Mouse (Mus musculus) midbrain, postnatal 0 days (tissue): ENCODE measurements around the gene Gm21943. TPM values are rescaled to one million over a fixed set of nuclear protein-coding genes. Genes with fewer than 3 reads are reported as not detected.
"Not testable (repeated sequence)": the region's sequence is repeated elsewhere in the genome, so short reads cannot be mapped to it uniquely, and the experiment has no call there.

Experiments
- ATAC-seq: fragments of 200-750 bp; cut with Nextera tagmentation; 2 replicates; pipeline ENCODE4 v1.8.0; 2017; ENCODE audit warnings: moderate number of reproducible peaks, mild to moderate bottlenecking, moderate TSS enrichment, moderate library complexity; ENCODE audit not compliant: low FRiP score
- DNase-seq: peaks from one replicate; pipeline ENCODE4 v3.0.0-alpha.2; 2015; ENCODE audit warnings: low spot score
- H3K27ac ChIP-seq: fragments of 300-500 bp; sonication (generic); 2 replicates; pipeline ENCODE4 v1.5.1; 2014; ENCODE audit warnings: low read depth, mild to moderate bottlenecking, low read length, mixed read lengths
- H3K27me3 ChIP-seq: fragments of 300-500 bp; sonication (generic); 2 replicates; pipeline ENCODE4 v1.6.1; 2014; ENCODE audit warnings: low read length, control low read depth, mixed read lengths; ENCODE audit not compliant: insufficient read depth
- H3K36me3 ChIP-seq: fragments of 300-500 bp; sonication (generic); 2 replicates; pipeline ENCODE4 v1.6.1; 2014; ENCODE audit warnings: low read length, control low read depth, mixed read lengths; ENCODE audit not compliant: insufficient read depth
- H3K4me1 ChIP-seq: fragments of 300-500 bp; sonication (generic); 2 replicates; pipeline ENCODE4 v1.6.1; 2014; ENCODE audit warnings: mild to moderate bottlenecking, control low read depth, antibody characterized with exemption, low read length, mixed read lengths; ENCODE audit not compliant: insufficient read depth
- H3K4me2 ChIP-seq: fragments of 300-500 bp; sonication (generic); 2 replicates; pipeline ENCODE4 v1.6.1; 2014; ENCODE audit warnings: low read depth, mild to moderate bottlenecking, low read length, mixed read lengths; ENCODE audit not compliant: poor library complexity, severe bottlenecking
- H3K4me3 ChIP-seq: fragments of 300-500 bp; sonication (generic); 2 replicates; pipeline ENCODE4 v1.5.1; 2014; ENCODE audit warnings: low read depth, mild to moderate bottlenecking, low read length, moderate library complexity
- H3K9ac ChIP-seq: fragments of 300-500 bp; sonication (generic); replicated peaks from 2 replicates; pipeline ENCODE4 v1.6.1; 2014; ENCODE audit warnings: mild to moderate bottlenecking, low read length, moderate library complexity, mixed read lengths; ENCODE audit not compliant: poor library complexity, severe bottlenecking
- H3K9me3 ChIP-seq: fragments of 300-500 bp; sonication (generic); 2 replicates; pipeline ENCODE4 v1.6.1; 2016; ENCODE audit warnings: low read length, control low read depth
- WGBS: fragments of 180-500 bp; shearing (Covaris S2); extraction: QIAGEN DNeasy Blood & Tissue Kit; methylation state at CpG from one replicate; pipeline ENCODE4 v1.1.7; 2014; 5-methylcytosine and 5-hydroxymethylcytosine counted together
- polyA plus RNA-seq: library from polyadenylated mRNA; unstranded; fragments of >200 nt; fragmentation: Nextera tagmentation; extraction: Ambion mirVana; gene quantifications from 2 replicates; pipeline ENCODE4 v1.2.1, GENCODE M21; 2015
- total RNA-seq: library from RNA; depleted of rRNA; stranded (reverse); fragments of >200 nt; gene quantifications from 2 replicates; pipeline ENCODE4 v1.2.3, GENCODE M21; 2014; rRNA removed

The Gm21943 gene
- total RNA-seq, result not detected in 2 replicates
- not detected in 2 replicates for polyA plus RNA-seq

GRCm38 (mm10) chrY:57533644-57534043, at the start of gene Gm21943:
Gene Gm21943 (minus strand): TSS chrY:57533744.
- no CpG with 5 or more reads among the region's 4 CpGs for WGBS
- H3K36me3 ChIP-seq, H3K4me3 ChIP-seq, H3K27me3 ChIP-seq, DNase-seq, H3K9me3 ChIP-seq, H3K4me1 ChIP-seq, H3K9ac ChIP-seq, H3K27ac ChIP-seq, H3K4me2 ChIP-seq, ATAC-seq: not testable (repeated sequence)

Other genes starting within 250 kb of the Gm21943 start
- not detected in 2 replicates for gene Gm28961, start 172.0 kb upstream of the Gm21943 start, total RNA-seq
- gene Gm28961, start 172.0 kb upstream of the Gm21943 start, polyA plus RNA-seq, result not detected in 2 replicates